Mouse (Mus musculus): ENCODE measurements at regions not wholly inside any gene's neighbourhood (a gene's known extent, or its start where the extent isn't known, plus 50 kb on each side); places are given as distances from the start of the nearest gene placed in this dataset.

- H3K27me3 ChIP-seq (replicated peaks; ENCODE audit: control insufficient read depth, insufficient read depth, low read length), result no peaks in the 10 kb centered on the region
- H3K36me3 ChIP-seq (ENCODE audit: control insufficient read depth, insufficient read depth), result no peaks in the 10 kb centered on the region
- no peak overlapping the region for H3K27ac ChIP-seq (ENCODE audit: low read depth, low read length)
- no peak for TF ChIP-seq CTCF (IDR thresholded peaks at IDR 0.05; ENCODE audit: low read depth)
- H3K4me2 ChIP-seq (replicated peaks; ENCODE audit: low read depth), result no peak overlapping the region
- no peaks in the 10 kb centered on the region for H3K4me1 ChIP-seq (replicated peaks; ENCODE audit: control insufficient read depth, insufficient read depth, low read length)
- no peak for ATAC-seq
- 76% methylated on average over 1 of the region's 1 CpGs for WGBS
- H3K9ac ChIP-seq (ENCODE audit: low read depth, low read length), result no peak overlapping the region
- no peaks in the 10 kb centered on the region for H3K9me3 ChIP-seq (ENCODE audit: control insufficient read depth)
- no peak overlapping the region for H3K4me3 ChIP-seq (ENCODE audit: low read depth, low read length)
These were observed 198.4 kb downstream of the Lyplal1 start for GRCm38 (mm10) chr1:185918663-185919062.

GRCm38 (mm10) chr1:185923723-185924122 lies 193.4 kb downstream of the Lyplal1 start:
- Histone ChIP-seq H3K36me3 (ENCODE audit: control insufficient read depth, insufficient read depth) (no peaks in the 10 kb centered on the region), H3K4me2 (replicated peaks; ENCODE audit: low read depth) (no peak overlapping the region), H3K27me3 (replicated peaks; ENCODE audit: control insufficient read depth, insufficient read depth, low read length) (no peaks in the 10 kb centered on the region), H3K4me3 (ENCODE audit: low read depth, low read length) (no peak overlapping the region), H3K27ac (ENCODE audit: low read depth, low read length) (no peak overlapping the region), H3K4me1 (replicated peaks; ENCODE audit: control insufficient read depth, insufficient read depth, low read length) (no peaks in the 10 kb centered on the region), H3K9ac (ENCODE audit: low read depth, low read length) (no peak overlapping the region), H3K9me3 (ENCODE audit: control insufficient read depth) (no peaks in the 10 kb centered on the region)
- no peak for ATAC-seq
- WGBS, result 75% methylated on average over 2 of the region's 2 CpGs
- no peak for TF ChIP-seq CTCF (IDR thresholded peaks at IDR 0.05; ENCODE audit: low read depth)

GRCm38 (mm10) chr1:185929000-185929399 lies 188.1 kb downstream of the Lyplal1 start:
- WGBS, result 58% methylated on average over 2 of the region's 2 CpGs
- H3K9ac ChIP-seq (ENCODE audit: low read depth, low read length), result no peak overlapping the region
- no peak for TF ChIP-seq CTCF (IDR thresholded peaks at IDR 0.05; ENCODE audit: low read depth)
- ATAC-seq, result no peak
- no peak overlapping the region for H3K27ac ChIP-seq (ENCODE audit: low read depth, low read length)
- no peaks in the 10 kb centered on the region for H3K4me1 ChIP-seq (replicated peaks; ENCODE audit: control insufficient read depth, insufficient read depth, low read length)
- no peaks in the 10 kb centered on the region for H3K36me3 ChIP-seq (ENCODE audit: control insufficient read depth, insufficient read depth)
- no peak overlapping the region for H3K4me2 ChIP-seq (replicated peaks; ENCODE audit: low read depth)
- H3K27me3 ChIP-seq (replicated peaks; ENCODE audit: control insufficient read depth, insufficient read depth, low read length), result no peaks in the 10 kb centered on the region
- no peaks in the 10 kb centered on the region for H3K9me3 ChIP-seq (ENCODE audit: control insufficient read depth)
- H3K4me3 ChIP-seq (ENCODE audit: low read depth, low read length), result no peak overlapping the region

GRCm38 (mm10) chr1:185929761-185930160 lies 187.3 kb downstream of the Lyplal1 start:
- ATAC-seq, result no peak
- H3K36me3 ChIP-seq (ENCODE audit: control insufficient read depth, insufficient read depth), result no peaks in the 10 kb centered on the region
- H3K9ac ChIP-seq (ENCODE audit: low read depth, low read length), result no peak overlapping the region
- no peaks in the 10 kb centered on the region for H3K9me3 ChIP-seq (ENCODE audit: control insufficient read depth)
- H3K4me1 ChIP-seq (replicated peaks; ENCODE audit: control insufficient read depth, insufficient read depth, low read length), result no peaks in the 10 kb centered on the region
- WGBS, result 86% methylated on average over 5 of the region's 5 CpGs
- TF ChIP-seq CTCF (IDR thresholded peaks at IDR 0.05; ENCODE audit: low read depth), result peak; percentile 34
- no peak overlapping the region for H3K4me3 ChIP-seq (ENCODE audit: low read depth, low read length)
- no peak overlapping the region for H3K27ac ChIP-seq (ENCODE audit: low read depth, low read length)
- H3K4me2 ChIP-seq (replicated peaks; ENCODE audit: low read depth), result no peak overlapping the region
- H3K27me3 ChIP-seq (replicated peaks; ENCODE audit: control insufficient read depth, insufficient read depth, low read length), result no peaks in the 10 kb centered on the region

- H3K9me3 ChIP-seq (ENCODE audit: control insufficient read depth), result no peaks in the 10 kb centered on the region
- no peak overlapping the region for H3K4me3 ChIP-seq (ENCODE audit: low read depth, low read length)
- ATAC-seq, result no peak
- TF ChIP-seq CTCF (IDR thresholded peaks at IDR 0.05; ENCODE audit: low read depth), result no peak
- H3K4me2 ChIP-seq (replicated peaks; ENCODE audit: low read depth), result no peak overlapping the region
- no peak overlapping the region for H3K27ac ChIP-seq (ENCODE audit: low read depth, low read length)
- no peaks in the 10 kb centered on the region for H3K27me3 ChIP-seq (replicated peaks; ENCODE audit: control insufficient read depth, insufficient read depth, low read length)
- H3K36me3 ChIP-seq (ENCODE audit: control insufficient read depth, insufficient read depth), result no peaks in the 10 kb centered on the region
- 77% methylated on average over 3 of the region's 3 CpGs for WGBS
- H3K9ac ChIP-seq (ENCODE audit: low read depth, low read length), result no peak overlapping the region
- no peaks in the 10 kb centered on the region for H3K4me1 ChIP-seq (replicated peaks; ENCODE audit: control insufficient read depth, insufficient read depth, low read length)
These were observed 183.5 kb downstream of the Lyplal1 start for GRCm38 (mm10) chr1:185933623-185934022.

GRCm38 (mm10) chr1:185937026-185937425 lies 180.1 kb downstream of the Lyplal1 start:
- H3K27me3 ChIP-seq (replicated peaks; ENCODE audit: control insufficient read depth, insufficient read depth, low read length), result no peaks in the 10 kb centered on the region
- no peaks in the 10 kb centered on the region for H3K9me3 ChIP-seq (ENCODE audit: control insufficient read depth)
- no peak overlapping the region for H3K4me3 ChIP-seq (ENCODE audit: low read depth, low read length)
- no peaks in the 10 kb centered on the region for H3K36me3 ChIP-seq (ENCODE audit: control insufficient read depth, insufficient read depth)
- no peak for ATAC-seq
- H3K9ac ChIP-seq (ENCODE audit: low read depth, low read length), result no peak overlapping the region
- no peaks in the 10 kb centered on the region for H3K4me1 ChIP-seq (replicated peaks; ENCODE audit: control insufficient read depth, insufficient read depth, low read length)
- TF ChIP-seq CTCF (IDR thresholded peaks at IDR 0.05; ENCODE audit: low read depth), result no peak
- no peak overlapping the region for H3K4me2 ChIP-seq (replicated peaks; ENCODE audit: low read depth)
- H3K27ac ChIP-seq (ENCODE audit: low read depth, low read length), result no peak overlapping the region

- ATAC-seq, result no peak
- no peak overlapping the region for H3K9ac ChIP-seq (ENCODE audit: low read depth, low read length)
- no peaks in the 10 kb centered on the region for H3K36me3 ChIP-seq (ENCODE audit: control insufficient read depth, insufficient read depth)
- H3K27me3 ChIP-seq (replicated peaks; ENCODE audit: control insufficient read depth, insufficient read depth, low read length), result no peaks in the 10 kb centered on the region
- no peaks in the 10 kb centered on the region for H3K4me1 ChIP-seq (replicated peaks; ENCODE audit: control insufficient read depth, insufficient read depth, low read length)
- WGBS, result 58% methylated on average over 3 of the region's 3 CpGs
- H3K4me2 ChIP-seq (replicated peaks; ENCODE audit: low read depth), result no peak overlapping the region
- TF ChIP-seq CTCF (IDR thresholded peaks at IDR 0.05; ENCODE audit: low read depth), result no peak
- H3K4me3 ChIP-seq (ENCODE audit: low read depth, low read length), result no peak overlapping the region
- no peak overlapping the region for H3K27ac ChIP-seq (ENCODE audit: low read depth, low read length)
- no peaks in the 10 kb centered on the region for H3K9me3 ChIP-seq (ENCODE audit: control insufficient read depth)
These were observed 177.2 kb downstream of the Lyplal1 start for GRCm38 (mm10) chr1:185939914-185940313.

All from intestine, postnatal 0 days (tissue).